Mouse (Mus musculus): ENCODE measurements at regions not wholly inside any gene's neighbourhood (a gene's known extent, or its start where the extent isn't known, plus 50 kb on each side); places are given as distances from the start of the nearest gene placed in this dataset.
A peak's percentile ranks its signal among the peaks of the same experiment; 100 is the strongest.

DNA sequence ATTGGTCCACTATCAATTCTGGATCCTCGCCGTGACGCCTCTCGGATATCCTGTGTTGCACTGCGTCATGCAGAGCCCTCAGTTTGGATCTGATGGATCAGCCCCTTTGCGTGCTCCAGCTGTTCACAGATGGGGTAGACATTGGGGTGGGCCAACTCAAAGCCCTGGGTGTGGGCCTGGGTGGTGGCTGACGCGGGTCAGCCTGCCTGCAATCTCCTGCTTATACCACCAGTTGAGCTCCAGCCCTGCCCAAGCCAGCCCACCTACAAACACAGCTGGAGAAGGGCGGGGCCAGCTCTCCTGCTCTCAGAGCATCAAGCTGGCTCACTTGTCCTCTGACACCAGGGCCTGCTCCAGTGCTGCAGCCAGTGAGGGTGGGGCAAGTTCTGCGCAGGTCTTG, 73.1 kb downstream of the Rps15a start:
- peak; percentile 14 for DNase-seq (ENCODE audit: low read depth, low spot score)

DNA sequence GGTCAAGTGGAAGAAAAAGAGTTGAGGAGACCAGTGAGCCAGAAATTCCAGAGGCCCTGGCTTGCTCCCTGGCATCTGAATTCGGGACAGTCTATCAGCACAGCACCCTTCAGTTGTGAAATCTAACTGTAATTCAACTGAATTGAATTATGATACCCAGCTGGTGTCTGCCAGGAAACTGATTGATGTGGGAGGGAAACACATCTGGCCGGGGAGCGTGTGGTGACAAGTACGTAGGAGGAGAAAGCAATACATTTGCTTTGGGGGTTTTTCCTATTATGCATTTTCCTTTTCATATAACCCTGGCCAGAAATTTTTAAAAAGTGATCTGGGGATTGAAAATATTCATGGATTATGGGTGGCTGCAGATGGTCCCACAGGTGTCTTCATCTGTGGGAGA, 76.1 kb downstream of the Rps15a start:
- no peak for DNase-seq (ENCODE audit: low read depth, low spot score)

DNA sequence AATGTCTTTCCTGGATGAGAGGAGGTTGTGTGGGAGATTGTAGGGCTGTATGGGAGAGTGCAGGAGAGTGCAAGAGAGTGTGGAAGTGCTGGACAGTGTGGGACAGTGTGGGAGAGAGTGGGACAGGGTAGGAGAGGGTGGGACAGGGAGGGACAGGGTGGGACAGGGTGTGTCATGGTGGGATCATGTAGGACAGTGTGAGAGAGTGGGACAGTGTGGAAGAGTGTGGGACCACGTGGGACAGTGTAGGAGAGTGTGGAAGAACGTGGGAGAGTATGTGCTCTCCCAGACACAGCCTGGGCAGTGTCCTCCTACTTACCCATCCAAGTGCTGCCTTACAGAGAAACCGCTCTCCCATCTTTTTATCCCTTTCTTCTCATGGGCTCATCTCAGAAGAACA, 78.9 kb downstream of the Rps15a start:
- DNase-seq (ENCODE audit: low read depth, low spot score): no peak

GRCm38 (mm10) chr7:118026106-118026526, 89.9 kb downstream of the Rps15a start:
- DNase-seq (ENCODE audit: low read depth, low spot score): peak; percentile 23

DNA sequence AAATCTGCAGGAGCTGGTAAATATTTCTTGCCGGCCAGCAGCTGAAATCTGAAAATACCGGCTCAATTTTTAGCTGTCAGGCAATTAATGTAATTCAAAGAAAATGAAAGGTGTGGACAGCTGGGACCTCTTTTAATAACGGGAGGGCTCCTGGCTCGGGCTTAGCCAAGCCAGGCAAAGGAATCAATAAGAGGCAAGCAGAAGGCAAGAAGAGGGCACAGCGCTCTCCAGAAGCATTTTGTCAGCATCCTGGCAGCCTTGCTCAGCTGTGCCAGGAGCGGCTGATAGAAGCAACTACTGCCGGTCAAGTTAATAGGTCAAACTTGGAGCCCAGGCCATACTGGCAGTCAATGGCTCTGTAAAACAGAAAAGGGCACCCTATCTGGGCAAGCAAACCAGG, 111.4 kb downstream of the Rps15a start:
- no peak for DNase-seq (ENCODE audit: low read depth, low spot score)

- DNase-seq (ENCODE audit: low read depth, low spot score): no peak
Observed at GRCm38 (mm10) chr7:118001881-118002280, 114.1 kb downstream of the Rps15a start.

GRCm38 (mm10) chr7:118001121-118001520, 114.9 kb downstream of the Rps15a start:
- peak; percentile 59 for DNase-seq (ENCODE audit: low read depth, low spot score)

DNA sequence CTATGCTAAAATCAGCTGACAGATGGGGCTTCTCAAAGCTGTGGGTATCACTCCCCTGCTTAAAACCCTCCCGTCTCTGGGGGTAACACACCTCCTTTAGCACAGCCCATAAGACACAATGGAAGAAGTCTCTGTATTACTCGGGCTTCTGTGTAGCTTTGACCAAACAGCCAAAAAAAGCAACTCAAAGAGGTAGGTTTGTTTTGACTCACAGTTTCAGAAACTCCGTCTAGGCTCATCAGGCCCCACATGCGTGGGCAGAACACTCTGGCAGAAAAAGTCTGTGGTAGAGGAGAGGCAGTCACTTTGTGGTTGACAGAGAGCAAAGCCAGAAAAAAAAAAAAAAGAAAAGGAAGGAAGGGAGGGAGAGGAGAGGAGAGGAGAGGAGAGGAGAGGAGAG, 133.8 kb downstream of the Rps15a start:
- DNase-seq (ENCODE audit: low read depth, low spot score): no peak

DNA sequence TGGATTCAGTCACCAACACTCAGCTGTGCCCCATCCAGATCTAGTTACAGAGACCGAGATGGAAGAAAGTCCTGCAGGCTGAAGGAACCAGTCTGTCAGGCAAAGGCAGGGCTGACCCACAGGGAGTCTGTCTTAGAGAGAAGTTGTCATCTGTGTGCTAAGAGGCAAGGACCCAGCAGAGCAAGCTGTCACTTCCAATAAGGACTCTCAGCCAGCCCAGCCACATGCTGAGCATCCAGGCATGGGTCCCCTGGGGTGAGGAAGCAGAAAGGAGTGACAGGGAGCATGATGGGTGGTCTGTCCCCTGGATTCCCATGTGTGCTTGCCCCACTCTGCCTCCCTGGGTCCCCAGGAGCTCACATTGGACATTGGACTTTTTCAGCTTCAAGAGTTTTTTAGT, 144.8 kb downstream of the Rps15a start:
- no peak for DNase-seq (ENCODE audit: low read depth, low spot score)

- DNase-seq (ENCODE audit: low read depth, low spot score): no peak
Observed at GRCm38 (mm10) chr7:117943435-117943834, 172.6 kb downstream of the Rps15a start.

- no peak for DNase-seq (ENCODE audit: low read depth, low spot score)
Observed at GRCm38 (mm10) chr7:117939618-117940017, 176.4 kb downstream of the Rps15a start.

- DNase-seq (ENCODE audit: low read depth, low spot score): no peak
Observed at GRCm38 (mm10) chr7:117934908-117935307, 181.1 kb downstream of the Rps15a start.

GRCm38 (mm10) chr7:117931234-117931895, 184.6 kb downstream of the Rps15a start:
- no peak for DNase-seq (ENCODE audit: low read depth, low spot score)

GRCm38 (mm10) chr7:117930392-117930791, 185.6 kb downstream of the Rps15a start:
- DNase-seq (ENCODE audit: low read depth, low spot score): peak; percentile 1

- DNase-seq (ENCODE audit: low read depth, low spot score): peak; percentile 32
Observed at GRCm38 (mm10) chr7:117926396-117926795, 189.6 kb downstream of the Rps15a start.

DNA sequence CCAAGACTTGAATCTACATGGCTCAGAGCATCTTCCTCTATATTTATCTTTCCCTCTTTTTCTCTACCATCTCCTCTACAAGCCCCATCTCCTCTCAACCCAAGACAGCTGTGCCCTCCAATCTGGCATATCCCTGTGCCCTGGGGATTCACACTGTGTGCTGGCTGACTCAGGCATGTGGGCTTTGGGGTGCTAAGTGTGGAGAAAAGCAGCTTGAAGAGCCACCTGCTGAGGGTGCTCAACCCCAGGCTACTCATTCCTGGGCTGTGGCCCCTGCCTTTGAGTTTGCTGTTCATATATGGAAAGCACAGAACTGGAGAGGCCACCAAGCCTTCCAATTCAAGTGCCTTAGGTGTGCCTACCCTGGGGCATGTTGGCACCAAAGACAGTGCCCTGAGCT, 193.7 kb downstream of the Rps15a start:
- DNase-seq (ENCODE audit: low read depth, low spot score): no peak

GRCm38 (mm10) chr7:117918206-117918995, 197.6 kb downstream of the Rps15a start:
- no peak for DNase-seq (ENCODE audit: low read depth, low spot score)

DNA sequence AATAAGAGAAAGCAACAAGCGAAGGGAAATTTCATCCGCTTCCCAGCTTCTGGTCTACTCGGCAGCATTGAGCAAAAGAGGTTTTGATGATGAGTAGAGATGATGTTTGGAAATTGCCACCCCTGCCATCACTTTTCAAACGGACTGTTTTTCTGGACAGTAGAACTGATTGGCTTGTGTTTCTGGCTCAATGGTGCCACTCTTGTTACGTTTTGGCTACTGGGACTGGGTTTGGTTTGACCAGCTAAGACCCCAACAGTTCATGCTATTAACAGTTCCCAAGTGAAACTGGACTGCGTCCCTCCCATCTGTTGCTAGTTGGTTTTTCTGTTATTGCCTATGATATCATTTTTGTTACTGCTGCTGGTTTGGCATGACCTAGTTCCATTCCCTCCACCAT, 199.1 kb downstream of the Rps15a start:
- DNase-seq (ENCODE audit: low read depth, low spot score): no peak

GRCm38 (mm10) chr7:117912453-117912852, 203.5 kb downstream of the Rps15a start:
- no peak for DNase-seq (ENCODE audit: low read depth, low spot score)

- no peak for DNase-seq (ENCODE audit: low read depth, low spot score)
Observed at GRCm38 (mm10) chr7:117911062-117911461, 204.9 kb downstream of the Rps15a start.

- no peak for DNase-seq (ENCODE audit: low read depth, low spot score)
Observed at GRCm38 (mm10) chr7:117896528-117896927, 219.5 kb downstream of the Rps15a start.

DNA sequence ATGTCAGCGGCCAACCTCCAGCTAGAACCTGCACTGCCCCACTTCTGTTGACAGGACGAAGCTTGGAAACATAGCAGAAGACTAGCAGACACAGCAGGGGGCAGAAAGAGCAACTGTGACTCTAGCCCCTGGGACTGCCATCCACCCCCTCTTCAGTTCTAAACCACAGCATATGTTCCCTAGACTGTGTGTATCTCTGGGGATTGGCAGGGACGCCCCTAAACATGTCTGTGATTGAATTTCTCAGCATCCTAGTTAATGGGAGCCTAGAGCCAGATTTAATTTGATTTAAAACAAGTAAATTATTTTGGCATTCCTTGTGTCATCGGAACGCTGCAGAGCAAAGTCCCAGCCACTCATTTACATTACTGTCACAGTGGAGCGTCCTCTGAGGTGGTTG, 228.7 kb downstream of the Rps15a start:
- no peak for DNase-seq (ENCODE audit: low read depth, low spot score)

DNA sequence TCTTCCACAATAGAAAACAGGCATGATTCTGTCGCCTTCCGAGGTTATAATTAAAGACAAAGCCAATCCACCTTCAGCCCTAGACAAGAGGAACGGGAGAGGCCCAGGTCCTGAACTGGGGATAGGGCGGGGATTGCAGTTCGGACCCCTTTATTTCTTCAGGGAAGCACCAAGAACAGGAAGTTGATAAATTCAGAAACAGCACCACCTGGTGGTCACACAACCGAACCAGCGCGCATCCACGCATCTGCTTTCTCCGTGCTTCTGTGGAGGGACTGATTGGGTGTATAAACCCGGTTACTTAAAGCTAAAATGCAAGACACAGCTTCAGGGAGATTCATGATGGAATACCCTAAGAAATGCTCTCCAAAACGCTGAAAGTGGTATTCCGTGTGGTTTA, 233.2 kb downstream of the Rps15a start:
- peak; percentile 76 for DNase-seq (ENCODE audit: low read depth, low spot score)
